Mouse (Mus musculus): ENCODE measurements around the gene Tmem91.

DNA sequence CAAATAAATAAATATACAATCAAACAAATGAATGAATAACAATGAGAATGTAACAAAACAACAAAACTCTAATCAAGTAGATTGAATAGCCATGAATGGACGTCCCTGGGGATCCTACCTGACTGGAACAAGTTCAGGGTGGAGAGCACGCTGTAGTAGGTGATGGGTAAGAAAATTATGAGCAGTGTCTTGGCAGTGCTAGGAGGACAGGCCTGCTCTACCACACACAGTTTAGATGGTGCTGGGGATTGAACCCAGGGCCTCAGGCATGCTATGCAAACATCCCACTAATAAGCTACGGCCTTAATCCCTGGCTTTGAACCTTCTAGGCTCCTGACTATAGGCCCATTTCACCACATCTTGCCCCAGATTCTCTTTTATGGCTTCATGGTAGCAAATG lies 42.5 kb upstream of the Tmem91 start:
- TF ChIP-seq POLR2A (IDR thresholded peaks at IDR 0.05; ENCODE audit: borderline replicate concordance, extremely low read depth, low read depth, low read length) (no peak), CTCF (IDR thresholded peaks at IDR 0.05; ENCODE audit: insufficient read depth, low read length) (no peak)

Data from lung, adult 2 months (tissue).